Mouse (Mus musculus): ENCODE results near the gene Tmem63a. TPM values are rescaled to one million over a fixed set of nuclear protein-coding genes. Genes with fewer than 3 reads are reported as not detected.

Tmem63a gene
- total RNA-seq, 1 experiment, result 14.7 TPM

DNA sequence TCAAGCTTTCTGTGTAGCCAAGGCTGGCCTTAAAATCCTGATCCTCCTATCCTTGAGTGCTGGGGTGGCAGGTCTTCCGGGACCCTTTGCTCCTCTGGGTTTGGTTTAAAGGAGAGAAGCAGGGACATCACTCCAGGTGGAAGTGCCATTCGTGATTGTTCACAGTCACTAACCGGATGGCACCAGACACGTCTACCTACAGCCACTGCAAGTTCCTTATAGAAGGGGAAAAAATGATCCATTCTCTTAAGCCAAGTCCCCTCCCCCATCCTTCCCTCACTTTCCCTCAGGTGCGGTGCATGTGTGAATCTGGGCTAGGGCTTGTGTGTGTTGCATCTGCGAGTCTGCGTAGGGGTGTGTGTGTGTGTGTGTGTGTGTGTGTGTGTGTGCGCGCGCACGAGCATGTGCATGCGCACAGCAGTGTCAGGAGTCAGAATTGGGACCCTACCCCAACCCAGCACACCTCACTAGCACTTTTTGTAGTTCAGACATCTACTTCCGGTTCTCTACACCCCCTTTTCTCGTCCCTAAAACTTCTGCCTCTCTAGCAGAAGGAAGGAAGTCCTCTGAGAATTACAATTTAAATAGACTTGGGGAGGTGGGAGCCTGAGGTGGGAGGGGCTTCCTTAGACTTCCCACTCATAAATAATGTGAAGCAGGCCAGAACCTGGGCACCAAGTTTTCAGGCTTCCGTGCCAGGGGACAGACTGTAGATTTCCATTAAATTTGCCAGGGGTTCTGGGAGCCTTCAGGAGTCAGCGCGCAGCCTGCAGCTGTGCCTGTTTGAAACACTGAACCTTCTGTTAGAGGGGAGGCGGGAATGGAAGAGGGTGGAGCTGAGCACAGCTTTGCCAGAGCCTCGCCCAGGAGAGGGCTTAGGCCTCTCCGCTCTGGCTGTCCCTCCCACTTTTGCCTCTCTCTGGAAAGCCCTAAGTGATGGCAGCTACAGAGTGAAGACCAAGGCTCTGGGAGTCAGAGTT lies 3.1 kb downstream of the Tmem63a start:
- Histone ChIP-seq H3K36me3 (ENCODE audit: control insufficient read depth, insufficient read depth, low read length, poor library complexity, severe bottlenecking) (peaks cover 6% of the 10 kb centered on the region; the same call in 1 of the 2 replicates), H3K4me3 (ENCODE audit: insufficient read depth in 1 of 2, low read depth in 1 of 2, low read length in 2 of 2, poor library complexity in 1 of 2, severe bottlenecking in 1 of 2) (peak overlapping the region; percentile 24 to 67; a peak in 3 of 4 replicates), H3K4me1 (ENCODE audit: control insufficient read depth in 2 of 2, insufficient read depth in 2 of 2, low read length in 2 of 2, poor library complexity in 1 of 2) (peaks cover 14 to 33% of the 10 kb centered on the region in 2 experiments), H3K27ac (ENCODE audit: insufficient read depth, low read depth, low read length, poor library complexity, severe bottlenecking) (peak overlapping the region; percentile 27; the same call in 1 of the 2 replicates), H3K9ac (ENCODE audit: insufficient read depth, low read depth, low read length, poor library complexity, severe bottlenecking) (peak overlapping the region; percentile 25; the same call in 1 of the 2 replicates), H3K9me3 (ENCODE audit: control insufficient read depth, insufficient read depth, low read depth, low read length) (no peaks in the 10 kb centered on the region)
- no peak for DNase-seq (ENCODE audit: low read depth, low spot score)
- TF ChIP-seq MAFK (IDR thresholded peaks at IDR 0.05; ENCODE audit: insufficient read depth, low read depth, low read length), result no peak
- no peak for TF ChIP-seq ZNF384 (IDR thresholded peaks at IDR 0.05; ENCODE audit: low read depth, low read length)
- TF ChIP-seq CHD2 (IDR thresholded peaks at IDR 0.05; ENCODE audit: low read depth, low read length), result no peak
- no peak for TF ChIP-seq HCFC1 (IDR thresholded peaks at IDR 0.05; ENCODE audit: borderline replicate concordance, insufficient read depth, low read length)
- no peak for TF ChIP-seq ZC3H11A (IDR thresholded peaks at IDR 0.05; ENCODE audit: borderline replicate concordance, low read depth, low read length)
- in situ Hi-C loops (cut with MboI; ENCODE audit: low sequenced_read_pairs in 2 of 2, unreplicated experiment in 2 of 2), result no loop called here

DNA sequence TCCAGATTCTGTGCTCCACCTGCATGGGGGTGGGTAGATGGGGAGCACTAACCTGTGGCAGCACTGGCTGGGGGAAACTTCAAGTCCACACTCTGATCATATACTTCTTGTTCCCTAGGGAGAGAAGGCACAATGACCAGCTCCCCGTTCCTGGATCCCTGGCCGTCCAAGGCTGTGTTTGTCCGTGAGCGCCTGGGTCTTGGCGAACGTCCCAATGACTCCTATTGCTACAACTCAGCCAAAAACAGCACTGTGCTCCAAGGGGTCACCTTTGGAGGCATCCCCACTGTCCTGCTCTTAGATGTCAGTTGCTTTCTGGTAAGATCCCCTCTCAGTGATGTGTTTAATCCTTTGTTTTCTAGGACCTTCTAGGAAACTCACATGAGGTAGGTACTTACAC lies 4.3 kb downstream of the Tmem63a start:
- Histone ChIP-seq H3K36me3 (ENCODE audit: control insufficient read depth, insufficient read depth, low read length, poor library complexity, severe bottlenecking) (peaks cover 6% of the 10 kb centered on the region; the same call in 1 of the 2 replicates), H3K9me3 (ENCODE audit: control insufficient read depth, insufficient read depth, low read depth, low read length) (no peaks in the 10 kb centered on the region), H3K9ac (ENCODE audit: insufficient read depth, low read depth, low read length, poor library complexity, severe bottlenecking) (no peak overlapping the region), H3K27ac (ENCODE audit: insufficient read depth, low read depth, low read length, poor library complexity, severe bottlenecking) (no peak overlapping the region), H3K4me3 (ENCODE audit: insufficient read depth in 1 of 2, low read depth in 1 of 2, low read length in 2 of 2, poor library complexity in 1 of 2, severe bottlenecking in 1 of 2) (no peak overlapping the region), H3K4me1 (ENCODE audit: control insufficient read depth in 2 of 2, insufficient read depth in 2 of 2, low read length in 2 of 2, poor library complexity in 1 of 2) (peaks cover 14 to 33% of the 10 kb centered on the region in 2 experiments)
- in situ Hi-C loops (cut with MboI; ENCODE audit: low sequenced_read_pairs in 2 of 2, unreplicated experiment in 2 of 2), result no loop called here
- TF ChIP-seq ZC3H11A (IDR thresholded peaks at IDR 0.05; ENCODE audit: borderline replicate concordance, low read depth, low read length), result no peak
- no peak for TF ChIP-seq HCFC1 (IDR thresholded peaks at IDR 0.05; ENCODE audit: borderline replicate concordance, insufficient read depth, low read length)
- TF ChIP-seq MAFK (IDR thresholded peaks at IDR 0.05; ENCODE audit: insufficient read depth, low read depth, low read length), result no peak
- no peak for TF ChIP-seq ZNF384 (IDR thresholded peaks at IDR 0.05; ENCODE audit: low read depth, low read length)
- TF ChIP-seq CHD2 (IDR thresholded peaks at IDR 0.05; ENCODE audit: low read depth, low read length), result no peak
- DNase-seq (ENCODE audit: low read depth, low spot score), result no peak

DNA sequence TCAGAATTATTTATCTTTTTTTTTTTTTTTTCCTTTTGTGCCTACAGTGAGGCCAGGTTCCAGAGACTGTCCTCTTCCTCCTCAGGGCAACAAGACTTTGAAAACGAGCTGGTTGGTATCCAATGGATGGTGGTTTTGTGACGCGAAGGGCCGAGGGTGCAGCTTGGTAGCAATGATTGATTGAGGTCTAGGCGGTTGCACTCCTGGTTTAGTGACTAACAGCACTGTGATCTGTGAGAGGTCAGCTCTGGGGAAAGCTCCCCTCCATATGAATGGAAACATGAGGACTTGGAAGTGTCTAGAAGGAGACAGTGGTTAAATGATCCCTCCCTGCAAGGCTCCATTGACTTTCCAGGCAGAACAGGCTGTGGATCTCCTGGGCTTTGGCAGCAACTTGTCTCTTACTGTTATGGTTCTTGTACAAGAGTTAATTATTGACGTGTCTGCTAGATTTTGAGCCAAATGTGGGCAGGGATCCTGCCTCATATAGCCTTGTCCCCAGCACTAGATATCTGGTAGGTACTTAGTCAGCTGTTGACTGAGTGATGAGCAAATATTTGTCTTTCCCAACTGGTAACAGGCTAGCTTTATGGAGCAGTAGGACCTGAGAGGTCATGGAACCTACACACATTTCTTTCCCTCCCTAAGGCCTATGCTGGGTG lies 10.1 kb downstream of the Tmem63a start:
- H3K4me3 ChIP-seq (ENCODE audit: insufficient read depth in 1 of 2, low read depth in 1 of 2, low read length in 2 of 2, poor library complexity in 1 of 2, severe bottlenecking in 1 of 2), result no peak overlapping the region
- DNase-seq (ENCODE audit: low read depth, low spot score), result no peak
- no peak overlapping the region for H3K9ac ChIP-seq (ENCODE audit: insufficient read depth, low read depth, low read length, poor library complexity, severe bottlenecking)
- TF ChIP-seq CHD2 (IDR thresholded peaks at IDR 0.05; ENCODE audit: low read depth, low read length), result no peak
- no peak for TF ChIP-seq HCFC1 (IDR thresholded peaks at IDR 0.05; ENCODE audit: borderline replicate concordance, insufficient read depth, low read length)
- no peak for TF ChIP-seq MAFK (IDR thresholded peaks at IDR 0.05; ENCODE audit: insufficient read depth, low read depth, low read length)
- no peak for TF ChIP-seq ZNF384 (IDR thresholded peaks at IDR 0.05; ENCODE audit: low read depth, low read length)
- TF ChIP-seq ZC3H11A (IDR thresholded peaks at IDR 0.05; ENCODE audit: borderline replicate concordance, low read depth, low read length), result no peak
- H3K9me3 ChIP-seq (ENCODE audit: control insufficient read depth, insufficient read depth, low read depth, low read length), result no peaks in the 10 kb centered on the region
- peaks cover 16% of the 10 kb centered on the region; the same call in 1 of the 2 replicates for H3K36me3 ChIP-seq (ENCODE audit: control insufficient read depth, insufficient read depth, low read length, poor library complexity, severe bottlenecking)
- no peak overlapping the region for H3K27ac ChIP-seq (ENCODE audit: insufficient read depth, low read depth, low read length, poor library complexity, severe bottlenecking)
- peaks cover 2 to 16% of the 10 kb centered on the region in 2 experiments; a peak in 2 of 4 replicates for H3K4me1 ChIP-seq (ENCODE audit: control insufficient read depth in 2 of 2, insufficient read depth in 2 of 2, low read length in 2 of 2, poor library complexity in 1 of 2)
- in situ Hi-C loops (cut with MboI; ENCODE audit: low sequenced_read_pairs in 2 of 2, unreplicated experiment in 2 of 2), result no loop called here

DNA sequence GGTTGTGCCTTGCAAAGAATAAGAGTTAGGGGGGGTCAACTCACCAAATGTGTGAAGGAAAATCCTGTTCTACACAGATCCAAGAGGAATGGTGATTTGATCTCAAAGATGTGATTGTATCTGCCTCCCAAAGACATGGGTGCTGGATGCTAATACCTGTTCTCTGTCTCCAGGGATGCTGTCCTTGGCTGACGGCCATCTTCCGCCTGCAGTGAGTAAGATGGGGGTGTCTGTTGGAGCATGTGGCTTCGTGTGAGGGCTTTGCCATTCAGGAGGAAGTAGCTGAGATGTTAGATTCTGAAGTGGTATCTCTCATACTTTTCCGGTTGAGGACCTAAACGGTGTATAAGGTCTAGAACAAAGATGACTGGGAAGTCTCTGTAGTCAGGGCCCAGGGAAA lies 10.7 kb downstream of the Tmem63a start:
- Histone ChIP-seq H3K27ac (ENCODE audit: insufficient read depth, low read depth, low read length, poor library complexity, severe bottlenecking) (no peak overlapping the region), H3K36me3 (ENCODE audit: control insufficient read depth, insufficient read depth, low read length, poor library complexity, severe bottlenecking) (peaks cover 18% of the 10 kb centered on the region; the same call in 1 of the 2 replicates), H3K4me3 (ENCODE audit: insufficient read depth in 1 of 2, low read depth in 1 of 2, low read length in 2 of 2, poor library complexity in 1 of 2, severe bottlenecking in 1 of 2) (no peak overlapping the region), H3K9me3 (ENCODE audit: control insufficient read depth, insufficient read depth, low read depth, low read length) (no peaks in the 10 kb centered on the region), H3K4me1 (ENCODE audit: control insufficient read depth in 2 of 2, insufficient read depth in 2 of 2, low read length in 2 of 2, poor library complexity in 1 of 2) (peaks cover 1 to 15% of the 10 kb centered on the region in 2 experiments; a peak in 2 of 4 replicates), H3K9ac (ENCODE audit: insufficient read depth, low read depth, low read length, poor library complexity, severe bottlenecking) (no peak overlapping the region)
- in situ Hi-C loops (cut with MboI; ENCODE audit: low sequenced_read_pairs in 2 of 2, unreplicated experiment in 2 of 2), result no loop called here
- no peak for TF ChIP-seq ZNF384 (IDR thresholded peaks at IDR 0.05; ENCODE audit: low read depth, low read length)
- TF ChIP-seq HCFC1 (IDR thresholded peaks at IDR 0.05; ENCODE audit: borderline replicate concordance, insufficient read depth, low read length), result no peak
- no peak for TF ChIP-seq CHD2 (IDR thresholded peaks at IDR 0.05; ENCODE audit: low read depth, low read length)
- TF ChIP-seq ZC3H11A (IDR thresholded peaks at IDR 0.05; ENCODE audit: borderline replicate concordance, low read depth, low read length), result no peak
- TF ChIP-seq MAFK (IDR thresholded peaks at IDR 0.05; ENCODE audit: insufficient read depth, low read depth, low read length), result no peak
- DNase-seq (ENCODE audit: low read depth, low spot score), result no peak

All from ES-E14 (cell line).